Mouse (Mus musculus) gastrocnemius, adult 2 months (tissue): ENCODE results near the gene Cnnm2. TPM values are rescaled to one million over a fixed set of nuclear protein-coding genes. Genes with fewer than 3 reads are reported as not detected.

Experiments used
- DNase-seq: peaks from one replicate; pipeline ENCODE4 v3.0.0; 2022
- H3K27ac ChIP-seq: fragments of 200-600 bp; 2 replicates; pipeline ENCODE4 v1.8.1; 2022; ENCODE audit warnings: mild to moderate bottlenecking
- H3K4me3 ChIP-seq: fragments of 200-600 bp; 2 replicates; pipeline ENCODE4 v1.8.1; 2022; ENCODE audit warnings: mild to moderate bottlenecking, moderate library complexity
- CTCF ChIP-seq: fragments of 200-600 bp; IDR thresholded peaks from 2 replicates; pipeline ENCODE4 v1.8.1; 2022; ENCODE audit warnings: antibody characterized with exemption, mild to moderate bottlenecking, moderate library complexity
- intact Hi-C: fragments of 180-260 bp; cut with DNase I; formaldehyde crosslinking; loops from one replicate; pipeline ENCODE4 v1.15.1; 2025
- total RNA-seq, 2 experiments: library from RNA; stranded (reverse); gene quantifications; 2 replicates each; pipeline ENCODE4 v1.2.3; 2021

Cnnm2 gene
- total RNA-seq, 2 experiments from 2014 or later, result 2.7 to 3.6 TPM

DNA sequence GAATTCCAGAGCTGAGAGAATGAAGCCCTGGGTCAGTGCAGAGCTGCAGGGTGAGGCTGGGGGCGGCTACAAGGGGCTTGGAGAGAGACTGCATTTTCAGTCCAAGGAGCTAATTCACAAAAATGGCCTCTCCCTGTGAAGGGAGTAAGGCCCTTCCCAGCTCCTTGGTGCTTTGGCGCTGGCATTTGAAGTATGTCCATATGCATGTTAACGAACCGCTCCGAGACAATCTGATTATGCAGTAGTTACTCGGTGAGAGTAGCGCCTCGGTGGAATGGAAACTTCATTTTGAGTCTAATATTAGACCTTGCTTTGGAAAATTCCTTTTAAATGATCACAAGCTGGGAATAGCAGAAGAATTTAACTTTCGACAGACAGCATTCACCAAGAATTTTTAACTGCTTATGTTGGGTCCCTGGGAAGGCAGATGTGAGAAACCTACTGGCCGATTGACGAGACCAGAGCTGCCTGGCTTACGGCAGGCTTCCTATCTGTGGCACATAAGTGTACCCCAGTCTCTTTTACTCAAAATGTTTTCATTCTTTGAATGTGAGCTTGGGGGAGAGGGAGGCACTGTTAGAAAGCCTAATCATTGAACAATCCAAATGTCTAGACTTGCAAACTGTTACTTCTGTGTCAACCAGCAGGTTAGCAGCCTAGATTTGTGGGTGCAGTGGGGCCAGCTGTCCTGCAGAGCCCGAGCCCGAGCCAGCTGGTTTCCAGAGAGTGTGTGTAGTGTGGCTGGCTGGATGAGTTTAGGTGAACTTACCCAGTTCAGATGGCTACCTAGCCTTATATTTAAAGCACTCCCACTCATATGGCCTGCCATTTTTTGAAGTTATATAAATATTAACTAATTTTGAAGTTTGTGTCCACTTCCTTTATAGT lies 87.2 kb downstream of the Cnnm2 start:
- no peak for TF ChIP-seq CTCF
- intact Hi-C loops, result no loop called here
- Histone ChIP-seq H3K4me3 (no peak overlapping the region; the same call in 1 of the 2 replicates), H3K27ac (peak overlapping the region; percentile 67)
- no peak for DNase-seq

DNA sequence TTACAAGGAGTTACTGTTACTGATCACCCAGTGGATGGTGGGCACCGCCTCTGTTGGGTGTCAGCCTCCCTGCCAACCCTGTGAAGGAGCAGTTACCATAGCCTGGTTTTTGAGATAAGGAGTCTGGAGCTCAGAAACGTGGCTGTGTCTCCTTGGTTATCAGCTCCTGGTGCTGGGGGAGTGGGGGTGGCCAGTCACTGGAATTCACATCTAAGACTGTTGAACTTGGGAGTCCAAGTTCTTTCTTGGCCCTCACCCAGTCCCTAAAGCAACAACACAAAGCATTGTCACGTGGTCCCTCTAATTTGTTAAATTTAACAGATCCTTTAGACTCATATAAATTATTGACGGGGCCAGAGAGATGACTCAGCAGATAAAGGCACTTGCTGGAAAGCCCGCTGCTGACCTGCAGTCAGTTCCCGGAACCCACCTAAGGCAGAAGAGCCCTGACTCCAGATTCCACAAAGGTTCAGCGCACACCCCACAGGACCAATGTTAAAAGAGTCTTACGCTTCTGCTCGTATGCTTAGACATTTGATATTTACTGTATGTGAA lies 88.1 kb downstream of the Cnnm2 start:
- no peak for TF ChIP-seq CTCF
- no peak for DNase-seq
- H3K27ac ChIP-seq, result 0 out of 2 replicates have a peak overlapping the region, but pooled peaks have one; percentile 31
- intact Hi-C loops, result no loop called here
- no peak overlapping the region for H3K4me3 ChIP-seq

DNA sequence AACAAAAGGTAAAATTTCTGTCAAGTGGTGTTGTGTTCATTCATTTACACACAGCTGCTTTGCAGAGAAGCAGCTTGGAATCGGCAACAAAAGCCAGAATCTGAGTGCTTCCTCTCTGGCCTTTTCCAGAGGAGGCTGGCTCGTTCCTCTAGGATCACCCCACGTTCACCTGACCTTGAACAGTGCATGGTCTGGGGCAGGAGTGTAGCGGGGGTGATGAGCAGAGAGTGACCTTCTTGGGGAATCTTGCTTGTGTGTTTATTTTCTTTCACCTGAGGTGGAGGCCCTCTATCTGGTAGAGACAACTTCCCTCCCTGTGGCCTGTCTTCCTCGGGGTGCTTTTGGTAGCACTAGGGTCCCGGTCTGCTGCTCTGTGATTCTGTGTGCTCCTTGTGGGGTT lies 94.8 kb downstream of the Cnnm2 start:
- intact Hi-C loops, result no loop called here
- DNase-seq, result no peak
- H3K27ac ChIP-seq, result no peak overlapping the region
- no peak overlapping the region for H3K4me3 ChIP-seq
- TF ChIP-seq CTCF, result no peak

DNA sequence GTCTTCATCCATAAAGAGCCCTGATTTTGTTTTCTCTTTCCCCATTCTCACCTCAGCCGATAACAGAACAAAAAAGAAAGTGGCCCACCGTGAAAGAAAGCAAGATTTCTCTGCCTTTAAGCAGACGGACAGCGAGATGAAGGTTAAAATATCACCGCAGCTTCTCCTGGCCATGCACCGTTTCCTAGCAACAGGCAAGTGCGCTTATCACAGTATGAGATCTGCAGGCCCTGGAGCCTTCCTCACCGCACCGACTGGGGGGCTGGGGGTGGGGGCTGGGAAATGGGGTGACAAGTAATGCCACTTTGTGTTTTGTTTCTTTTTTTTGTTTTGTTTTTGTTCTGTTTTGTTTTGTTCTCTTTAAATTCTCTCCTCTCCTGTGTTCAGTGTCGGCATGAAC lies 95.4 kb downstream of the Cnnm2 start:
- intact Hi-C loops, result no loop called here
- no peak overlapping the region for H3K27ac ChIP-seq
- H3K4me3 ChIP-seq, result no peak overlapping the region
- no peak for TF ChIP-seq CTCF
- DNase-seq, result no peak

DNA sequence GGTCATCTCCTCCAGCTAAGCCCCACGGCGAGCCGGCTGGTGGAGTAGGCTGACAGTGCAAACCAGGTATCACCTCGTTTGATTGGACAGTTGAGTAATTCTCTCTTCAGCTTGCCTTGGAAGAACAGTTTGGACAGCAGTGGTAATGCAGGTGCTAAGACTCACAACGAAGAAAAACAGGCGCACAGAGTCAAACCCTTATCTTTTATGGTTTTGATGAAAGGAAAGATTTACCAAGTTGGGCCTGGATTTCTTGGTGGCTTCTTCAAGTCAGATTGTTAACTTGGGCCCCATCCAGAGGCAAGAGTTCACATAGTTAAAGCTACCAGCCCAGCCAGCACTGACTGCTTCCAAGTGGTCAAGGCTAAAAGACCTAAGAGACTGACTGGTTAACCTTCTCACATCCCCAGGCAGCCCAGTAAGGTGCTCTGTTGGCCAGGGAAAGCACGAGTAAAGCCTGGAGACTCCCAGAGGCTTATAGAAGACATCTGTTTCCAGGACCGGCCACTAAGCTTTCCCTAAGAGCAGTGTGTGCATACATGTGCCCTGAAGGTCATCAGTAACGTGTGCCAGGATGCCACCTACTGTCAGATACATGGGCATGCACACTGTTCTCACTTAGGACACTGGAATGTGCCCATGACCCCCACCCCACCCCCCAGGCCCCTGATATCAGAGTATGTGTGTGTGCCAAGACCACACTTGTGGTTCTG lies 96.0 kb downstream of the Cnnm2 start:
- H3K27ac ChIP-seq, result no peak overlapping the region
- peak; percentile 43 for TF ChIP-seq CTCF
- DNase-seq, result no peak
- no peak overlapping the region for H3K4me3 ChIP-seq
- intact Hi-C loops, result no loop called here

DNA sequence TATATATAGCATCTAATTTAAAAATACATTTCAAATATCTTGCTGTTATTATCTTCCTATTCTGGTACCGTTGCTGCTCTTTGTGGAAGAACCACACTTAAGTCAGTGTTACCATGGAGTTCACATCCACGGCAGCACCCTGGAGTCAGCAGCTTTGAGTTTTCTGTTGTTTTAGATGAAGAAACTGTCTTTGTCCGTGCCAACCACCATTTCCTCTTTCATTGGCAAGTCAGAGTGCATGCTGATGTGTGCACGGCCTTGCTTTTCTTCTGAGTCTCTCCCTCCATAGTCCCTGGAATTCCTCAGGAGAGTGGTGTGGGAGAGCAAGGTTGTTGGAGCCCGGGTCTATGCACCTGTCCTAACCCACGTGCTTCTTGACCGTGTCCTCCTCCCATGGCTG lies 96.8 kb downstream of the Cnnm2 start:
- no peak for DNase-seq
- no peak overlapping the region for H3K4me3 ChIP-seq
- H3K27ac ChIP-seq, result no peak overlapping the region
- TF ChIP-seq CTCF, result no peak
- intact Hi-C loops, result no loop called here

DNA sequence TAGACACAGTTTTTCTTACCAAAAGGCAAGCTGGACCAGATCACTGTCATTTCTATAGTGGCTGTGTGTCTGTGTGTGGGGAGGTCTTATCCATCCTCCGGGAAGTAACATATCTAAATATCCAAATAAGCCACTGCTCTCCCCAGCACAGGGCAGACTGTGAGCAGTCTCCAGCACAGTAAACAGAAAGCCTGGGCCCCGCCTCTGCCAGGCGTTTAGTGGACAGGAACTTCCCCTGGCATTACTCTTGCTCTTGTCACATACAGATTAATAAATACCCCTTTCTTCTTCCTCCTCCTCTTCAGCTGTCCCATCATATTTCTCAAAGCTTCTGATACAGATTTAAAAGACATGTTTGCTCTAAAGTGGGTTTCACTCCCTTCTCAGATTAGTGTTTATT lies 101.2 kb downstream of the Cnnm2 start:
- Histone ChIP-seq H3K27ac (no peak overlapping the region), H3K4me3 (no peak overlapping the region)
- intact Hi-C loops, result loop anchor here (10.0 kb wide), 1 partner anchor 278 kb away; no protein-coding TSS in a partner anchor
- no peak for TF ChIP-seq CTCF
- DNase-seq, result no peak

DNA sequence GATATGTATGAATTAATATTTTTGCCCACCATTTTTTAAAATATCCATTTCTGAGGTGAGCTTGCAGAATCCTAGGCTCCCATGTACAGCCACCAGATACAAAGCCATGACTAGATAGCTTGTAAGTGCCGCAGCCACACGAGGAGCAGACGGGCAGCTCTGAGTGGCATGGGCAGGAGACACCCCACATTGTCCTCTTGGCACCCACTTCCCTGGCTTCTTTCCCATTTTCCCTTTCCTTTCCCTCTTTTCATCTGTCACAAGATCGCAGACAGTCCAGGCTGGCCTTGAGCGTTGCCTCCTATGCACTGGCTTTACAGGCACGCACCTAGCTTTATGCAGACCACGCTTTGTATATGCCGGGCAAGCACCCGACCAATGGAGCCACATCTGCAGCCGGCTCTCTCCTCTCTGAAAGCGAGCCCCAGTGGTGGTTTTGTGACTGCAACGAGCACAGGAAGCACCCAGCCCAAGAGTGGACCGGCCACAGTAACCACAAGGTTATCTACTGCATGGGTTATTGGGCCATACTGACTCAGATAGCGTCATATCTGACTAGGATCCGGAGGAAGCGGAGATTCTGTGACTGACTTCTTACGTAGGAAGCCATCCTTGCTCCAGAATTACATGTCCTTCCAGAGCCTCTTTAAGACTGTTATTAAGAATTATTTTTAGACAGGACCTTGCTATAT lies 102.0 kb downstream of the Cnnm2 start:
- intact Hi-C loops, result loop anchor here (10.0 kb wide), 1 partner anchor 279 kb away; no protein-coding TSS in a partner anchor
- no peak for DNase-seq
- no peak overlapping the region for H3K27ac ChIP-seq
- TF ChIP-seq CTCF, result no peak
- no peak overlapping the region for H3K4me3 ChIP-seq

DNA sequence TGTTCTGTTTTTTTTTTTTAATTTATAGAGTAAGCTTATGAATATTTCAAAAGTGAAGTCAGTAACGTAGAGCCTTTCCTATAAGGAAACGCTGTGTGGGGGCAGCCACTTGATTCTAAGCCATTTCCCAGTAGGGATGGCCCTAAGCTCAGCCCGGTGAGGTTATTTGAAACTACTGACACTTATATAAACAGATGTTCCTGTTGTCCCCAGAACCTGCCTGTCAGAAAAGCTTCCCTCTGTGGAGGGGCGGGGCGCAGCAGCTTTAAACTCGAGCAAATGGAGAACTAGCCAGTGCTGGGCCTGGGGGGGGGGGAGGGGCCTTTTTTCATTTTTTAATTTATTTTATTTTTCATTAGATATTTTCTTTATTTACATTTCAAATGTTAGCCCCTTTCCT lies 102.7 kb downstream of the Cnnm2 start:
- intact Hi-C loops, result loop anchor here (10.0 kb wide), 1 partner anchor 279 kb away; no protein-coding TSS in a partner anchor
- Histone ChIP-seq H3K27ac (no peak overlapping the region), H3K4me3 (no peak overlapping the region)
- TF ChIP-seq CTCF, result no peak
- no peak for DNase-seq

DNA sequence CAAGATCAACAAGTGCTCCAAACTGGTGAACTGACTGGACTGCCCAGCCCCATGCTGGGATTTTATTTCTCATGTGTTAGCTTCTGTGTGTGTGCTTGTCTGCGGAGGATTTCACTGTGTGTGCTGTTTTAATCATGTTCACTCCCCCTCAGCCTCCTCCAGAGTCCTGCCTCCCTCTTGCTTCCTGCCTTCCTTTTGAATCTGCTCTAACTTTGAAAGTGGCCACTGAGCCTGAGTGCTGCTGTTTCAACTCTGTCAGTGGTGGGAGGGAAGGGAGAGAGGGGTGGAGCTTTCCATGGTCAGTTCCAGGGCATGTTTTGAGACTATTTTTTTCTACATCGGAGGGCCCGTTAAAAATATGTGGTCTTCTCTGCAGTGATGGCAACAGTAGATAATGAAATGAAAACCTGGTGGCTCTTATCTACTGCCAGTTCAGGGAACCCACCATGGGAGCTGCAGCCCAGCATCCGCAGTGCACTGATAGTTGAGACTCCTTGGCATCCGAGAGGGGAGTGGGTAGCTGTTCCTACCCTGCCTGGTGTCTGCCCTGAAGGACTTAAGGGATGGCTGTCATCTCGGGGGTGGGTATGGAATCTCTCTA lies 103.4 kb downstream of the Cnnm2 start:
- TF ChIP-seq CTCF, result no peak
- DNase-seq, result no peak
- intact Hi-C loops, result loop anchor here (10.0 kb wide), 1 partner anchor 280 kb away; no protein-coding TSS in a partner anchor
- H3K4me3 ChIP-seq, result no peak overlapping the region
- H3K27ac ChIP-seq, result no peak overlapping the region

DNA sequence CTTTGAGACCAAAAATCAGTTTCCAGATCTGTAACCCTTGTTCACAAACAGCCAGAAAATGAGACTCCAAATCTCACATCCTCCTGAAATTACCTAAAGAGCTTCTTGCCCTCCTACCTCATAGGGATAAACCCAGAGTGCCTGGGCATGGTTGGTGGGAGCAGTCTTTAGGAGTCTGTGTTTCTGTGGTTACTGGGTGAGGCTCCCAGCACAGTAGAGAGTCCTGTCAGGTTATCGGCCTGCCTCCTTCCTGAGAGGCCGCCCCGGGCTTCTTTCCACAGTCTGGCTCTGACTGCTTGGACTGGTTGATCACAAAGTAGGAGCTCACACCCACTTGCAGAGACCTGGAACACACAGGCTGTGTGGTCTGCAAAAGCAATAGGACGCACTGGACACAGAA lies 104.0 kb downstream of the Cnnm2 start:
- no peak overlapping the region for H3K4me3 ChIP-seq
- no peak for DNase-seq
- TF ChIP-seq CTCF, result no peak
- no peak overlapping the region for H3K27ac ChIP-seq
- intact Hi-C loops, result loop anchor here (10.0 kb wide), 1 partner anchor 281 kb away; no protein-coding TSS in a partner anchor

DNA sequence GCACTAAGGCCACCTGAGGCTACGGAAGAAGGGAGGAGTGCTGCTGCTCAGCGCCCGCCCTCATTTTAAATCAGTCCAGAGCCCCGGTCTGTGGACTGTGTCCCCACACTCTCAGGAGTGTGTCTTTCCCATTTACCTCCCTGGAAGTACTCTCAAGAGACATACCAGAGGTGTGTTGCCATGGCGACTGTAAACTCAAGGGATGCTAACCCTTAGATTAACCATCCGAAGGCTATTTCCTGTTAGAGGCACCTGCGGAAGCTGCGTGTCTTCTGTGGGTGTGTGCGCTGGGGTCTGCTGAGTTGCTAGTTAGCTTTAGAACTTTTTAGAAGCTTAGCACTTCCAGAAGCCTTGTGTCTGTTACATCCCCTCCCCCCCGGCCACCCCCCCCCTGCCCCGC lies 107.7 kb downstream of the Cnnm2 start:
- H3K27ac ChIP-seq, result no peak overlapping the region
- H3K4me3 ChIP-seq, result no peak overlapping the region
- intact Hi-C loops, result loop anchor here (1.0 to 10.0 kb wide), 2 partner anchors 109 to 284 kb away; no protein-coding TSS in a partner anchor
- TF ChIP-seq CTCF, result no peak
- DNase-seq, result no peak
